Mouse (Mus musculus) retina, postnatal 1 day (tissue): ENCODE measurements at regions not wholly inside any gene's neighbourhood (a gene's known extent, or its start where the extent isn't known, plus 50 kb on each side); places are given as distances from the start of the nearest gene placed in this dataset.

Source experiments
- DNase-seq: peaks from one replicate; pipeline ENCODE4 v3.0.0-alpha.2; 2012

DNA sequence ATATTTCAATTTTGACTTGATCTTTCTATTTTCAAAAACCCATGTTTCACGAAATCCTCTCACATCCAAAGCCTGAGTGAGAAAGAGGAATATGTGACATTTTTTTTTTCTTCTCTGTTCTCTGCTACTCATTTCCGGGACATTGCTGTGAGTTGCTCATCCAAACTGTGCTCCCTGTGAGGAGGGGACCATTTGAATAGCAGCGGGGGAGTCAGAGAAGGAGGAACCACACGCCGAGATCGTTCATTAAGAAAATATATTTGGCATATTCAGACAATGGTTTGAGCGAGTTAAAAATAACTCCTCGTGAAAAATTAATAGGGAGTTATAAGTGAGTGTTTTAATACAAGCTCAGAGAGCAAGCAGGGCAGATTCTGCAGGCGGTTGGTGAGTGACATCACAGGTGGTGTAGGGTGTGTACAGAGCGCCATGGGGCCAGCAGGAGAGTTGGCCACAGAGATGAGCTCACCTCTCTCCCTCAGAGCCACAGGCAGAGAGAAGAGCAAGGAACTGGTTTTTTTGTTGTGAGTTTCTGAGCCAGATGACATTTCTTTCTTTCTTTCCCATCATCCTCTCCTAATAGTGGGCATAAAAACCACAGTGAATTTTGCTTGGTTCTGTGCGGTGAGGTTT, 54.4 kb upstream of the Calcoco1 start:
- DNase-seq, result no peak

DNA sequence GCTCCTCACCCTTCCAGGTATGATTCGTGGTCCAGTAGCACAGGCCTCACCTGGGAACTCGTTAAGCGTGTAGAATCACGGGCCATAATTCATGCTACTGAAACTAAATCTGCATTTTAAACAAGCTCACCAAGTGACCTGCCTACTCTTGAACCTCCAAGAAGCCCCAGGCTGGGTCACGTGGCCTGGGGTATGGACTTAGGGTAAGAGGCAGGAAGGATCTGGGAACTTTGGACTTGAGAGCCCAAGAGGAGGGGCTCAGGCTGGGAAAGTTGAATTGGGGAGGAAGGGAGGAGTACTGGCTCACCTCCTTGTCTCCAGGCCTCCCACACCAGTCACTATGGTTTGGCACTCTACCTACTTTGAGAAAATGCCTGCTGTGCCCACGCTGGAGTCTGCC, 58.6 kb upstream of the Calcoco1 start:
- DNase-seq, result no peak

DNA sequence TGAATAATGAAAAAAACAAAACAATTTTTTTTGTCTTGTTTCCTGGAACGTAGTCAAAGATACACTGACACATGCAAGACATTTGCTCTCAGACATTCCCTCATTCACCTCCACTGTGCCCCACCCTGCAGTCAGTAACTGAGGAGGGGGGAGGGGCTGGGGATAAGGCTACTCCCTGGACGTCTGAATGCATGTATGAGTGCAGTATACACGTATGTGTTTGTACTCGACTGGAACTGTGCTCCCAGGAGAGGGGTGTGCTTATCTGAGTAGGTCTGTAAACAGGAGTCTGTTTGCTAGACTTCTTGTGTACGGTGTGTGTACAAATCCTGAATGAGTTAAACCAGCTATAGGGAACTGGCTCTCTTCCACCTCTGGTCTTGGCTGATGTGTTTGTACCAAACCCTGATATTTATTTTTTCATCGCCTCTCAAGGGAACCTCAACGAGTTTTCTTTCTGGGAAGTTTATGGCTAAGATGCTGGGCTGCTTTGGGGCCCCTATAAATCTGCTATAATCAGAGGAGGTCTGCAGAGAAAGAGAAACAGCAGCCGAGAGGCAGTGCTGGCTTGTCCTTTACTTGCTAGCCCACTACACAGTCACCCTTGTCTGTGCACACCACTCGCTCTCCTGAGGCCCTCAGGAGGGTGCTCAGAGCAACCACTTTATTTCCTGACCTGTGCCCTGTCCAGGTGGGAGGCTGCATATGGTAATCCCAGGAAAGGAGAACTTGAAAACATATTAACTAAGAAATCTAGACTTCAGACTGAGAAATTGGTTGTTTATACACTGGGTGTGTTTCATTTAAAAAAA, 61.2 kb upstream of the Calcoco1 start:
- DNase-seq, result no peak

DNA sequence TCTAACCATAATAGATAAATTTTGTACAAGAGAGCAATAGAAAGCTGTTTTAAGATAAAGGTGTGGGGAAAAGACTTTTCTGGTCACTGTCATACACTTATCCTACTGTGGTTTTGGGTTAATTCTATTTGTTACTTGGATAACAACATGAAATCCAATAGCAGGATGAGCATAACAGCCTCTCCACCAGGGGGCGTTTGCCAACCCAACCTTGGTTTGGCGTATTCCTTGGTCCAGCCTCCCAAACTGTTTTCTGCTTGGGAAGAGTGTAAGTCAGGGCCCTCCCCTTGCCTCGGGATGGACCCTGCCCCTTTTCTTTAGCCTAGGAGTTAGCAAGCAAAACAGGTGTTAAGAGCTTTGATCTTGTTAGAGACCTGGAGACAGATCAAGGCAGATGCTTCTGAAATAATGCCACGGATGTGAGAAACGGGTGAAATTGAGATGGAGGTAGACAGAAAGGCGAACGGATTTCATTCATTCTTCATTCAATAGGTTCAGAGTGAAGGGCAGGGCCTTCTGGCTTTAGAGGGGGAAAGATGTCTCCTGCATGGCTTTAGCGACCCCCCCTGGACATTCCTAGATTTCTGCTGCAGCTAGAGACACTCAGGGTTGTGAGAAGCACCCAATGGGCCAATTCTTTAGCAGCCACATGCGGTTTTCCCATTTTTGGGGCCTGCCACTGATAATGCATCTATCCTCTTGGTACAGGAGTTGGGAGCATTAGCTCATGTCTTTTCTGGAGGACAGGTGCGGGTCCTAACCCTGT, 63.3 kb upstream of the Calcoco1 start:
- DNase-seq, result peak; percentile 75

DNA sequence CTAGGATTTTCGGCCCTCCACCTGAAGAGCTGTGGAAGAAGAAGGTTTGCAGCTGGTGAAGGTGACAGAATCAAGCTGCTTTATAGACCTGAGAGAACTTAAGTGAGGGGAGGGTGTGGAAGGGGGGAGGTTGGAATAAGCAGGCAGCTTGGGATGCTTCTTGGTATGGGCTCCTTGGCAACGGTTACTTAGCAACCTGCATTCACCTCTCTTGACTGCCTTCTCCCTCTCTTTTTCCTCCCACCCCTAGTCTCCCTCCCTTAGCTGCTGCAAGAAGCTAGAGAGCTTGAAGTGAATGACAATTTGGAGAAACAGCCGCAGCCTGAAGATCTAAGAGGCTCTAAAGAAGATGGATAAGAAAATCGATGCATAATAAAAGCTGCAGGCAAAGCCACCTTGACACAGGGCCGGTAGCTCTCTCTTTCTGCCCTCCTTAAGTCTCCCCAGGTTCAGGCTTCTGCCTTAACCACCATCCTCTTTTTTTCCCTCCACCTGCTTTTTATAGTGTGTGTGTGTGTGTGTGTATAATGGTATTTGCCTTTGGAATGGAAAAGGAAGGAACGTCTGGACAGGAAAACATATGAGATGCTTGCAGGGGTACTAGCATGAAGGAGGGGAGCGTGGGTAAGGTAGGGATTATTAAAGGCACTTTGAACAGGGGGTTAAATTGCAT, 67.0 kb upstream of the Calcoco1 start:
- peak; percentile 69 for DNase-seq

GRCm38 (mm10) chr15:102797020-102797618, 75.1 kb upstream of the Calcoco1 start:
- DNase-seq, result no peak

DNA sequence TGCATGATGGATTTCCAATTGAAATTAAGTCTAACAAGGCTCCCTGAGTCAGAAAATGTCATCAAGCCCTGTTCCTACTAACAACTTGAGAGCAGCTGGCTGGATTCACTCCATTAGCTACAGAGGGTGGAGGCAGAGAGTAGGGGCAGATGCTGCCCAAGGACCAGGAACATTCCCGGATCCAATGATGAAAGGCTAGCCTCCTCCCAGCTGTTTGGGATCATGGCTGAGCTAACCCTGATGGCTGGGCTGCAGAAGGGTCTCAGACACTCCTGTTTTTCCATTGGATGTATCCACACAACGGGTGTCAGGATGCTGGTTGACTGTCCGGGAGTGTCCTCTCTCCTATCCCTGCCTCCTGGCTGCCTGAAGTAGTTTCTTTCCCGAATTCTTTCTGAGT, 78.1 kb upstream of the Calcoco1 start:
- no peak for DNase-seq

DNA sequence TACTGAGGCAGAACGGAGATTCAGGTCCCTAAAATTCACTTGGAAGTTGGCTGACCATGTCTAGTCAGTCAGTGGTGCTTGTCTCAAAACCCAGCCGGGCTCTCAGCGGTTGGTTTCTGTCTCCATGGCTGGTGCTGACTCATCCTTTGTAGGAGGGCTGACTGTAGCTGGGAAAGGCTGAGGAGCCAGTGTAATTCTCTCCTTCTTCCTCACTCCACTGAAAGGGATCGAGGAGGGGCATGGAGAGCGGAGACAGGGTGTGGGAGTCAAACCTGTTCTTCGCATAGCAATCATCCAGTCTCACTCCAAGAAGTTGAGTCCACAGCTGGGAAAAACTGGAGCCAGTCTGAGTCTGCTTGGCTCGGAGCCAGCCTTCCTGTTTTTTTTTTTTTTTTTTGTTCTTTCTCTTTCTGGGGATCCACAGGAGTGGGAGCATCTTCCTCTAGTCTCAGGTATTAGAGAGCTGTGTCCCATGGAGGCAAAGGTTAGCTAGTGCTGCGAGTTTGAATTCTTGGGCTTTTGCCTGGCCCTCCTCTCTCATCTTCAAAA, 80.4 kb upstream of the Calcoco1 start:
- DNase-seq, result no peak

DNA sequence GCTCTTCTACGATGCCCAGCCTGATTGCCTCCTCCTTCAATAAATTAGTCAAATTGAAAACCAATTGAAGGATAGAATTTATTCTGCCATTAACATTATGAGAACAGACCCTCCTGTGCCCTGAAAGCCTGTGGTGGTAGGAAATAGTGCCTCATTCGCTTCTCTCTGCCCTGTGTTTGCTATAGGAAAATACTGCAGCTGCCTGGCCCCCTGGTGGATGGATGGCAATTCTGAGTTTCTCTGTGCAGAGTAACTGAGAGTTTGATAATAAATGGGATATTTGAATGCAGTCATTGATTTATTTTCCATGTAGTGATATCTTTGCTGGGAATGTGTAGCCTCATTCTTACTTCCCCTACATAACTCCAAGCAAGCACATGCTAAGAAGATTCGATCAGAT, 85.4 kb upstream of the Calcoco1 start:
- peak; percentile 31 for DNase-seq

DNA sequence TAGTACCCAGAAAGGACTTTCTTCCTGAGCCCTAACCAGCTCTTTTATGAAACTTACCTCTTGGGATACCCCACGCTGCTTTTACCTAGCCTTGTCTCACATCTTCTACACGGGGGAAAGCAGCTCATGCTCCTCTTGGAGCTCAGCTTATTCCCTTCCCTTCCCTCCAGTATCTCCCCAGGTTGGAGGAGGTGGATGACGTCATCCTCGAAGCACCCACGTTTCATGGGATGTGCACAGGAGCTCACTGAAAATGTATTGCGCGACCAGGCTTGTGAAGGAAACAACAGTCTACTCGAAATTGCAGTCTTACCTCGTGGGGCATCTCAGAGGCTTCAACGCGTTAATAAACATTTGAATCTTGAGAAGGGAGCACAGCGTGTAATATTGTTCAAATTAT, 97.2 kb upstream of the Calcoco1 start:
- DNase-seq, result no peak

DNA sequence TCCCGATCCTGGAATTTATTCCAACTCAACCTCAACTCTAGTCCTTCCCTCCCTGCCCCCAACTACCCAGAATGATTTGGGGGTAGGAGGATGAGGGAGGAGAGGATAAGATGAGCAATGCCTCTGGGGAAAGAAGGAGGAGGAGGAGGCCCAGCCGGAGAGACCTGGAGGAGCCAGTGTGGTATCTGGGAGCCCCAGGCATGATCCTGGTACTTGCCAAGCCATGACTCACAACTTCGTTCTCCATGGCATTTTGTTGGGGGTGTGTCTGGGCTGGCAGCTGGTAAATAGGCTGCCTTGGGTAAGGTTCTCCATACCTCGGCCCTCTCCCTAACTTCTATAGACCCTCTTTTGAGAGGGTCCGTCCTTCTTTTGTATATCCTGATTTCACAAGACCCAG, 81.2 kb upstream of the Hoxc13 start:
- DNase-seq, result no peak

DNA sequence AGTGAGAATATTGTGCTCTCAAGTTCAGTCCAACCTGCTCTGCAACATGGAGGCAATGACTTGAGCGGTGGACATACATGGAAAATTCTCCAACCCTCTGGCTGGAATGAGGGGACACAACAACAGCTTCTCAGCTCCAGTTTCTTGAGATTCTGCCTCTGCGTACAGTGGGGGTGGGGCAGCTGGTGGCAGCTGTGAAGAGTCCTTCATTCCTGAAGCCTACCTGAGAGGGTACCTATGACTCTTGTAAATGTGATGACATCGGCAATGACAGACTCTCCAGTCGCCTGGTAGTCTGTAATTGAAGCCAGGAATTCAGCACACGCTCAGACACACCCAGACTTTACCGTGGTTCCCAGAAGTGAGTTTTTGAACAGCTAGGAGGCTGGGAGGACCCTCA, 58.5 kb upstream of the Hoxc13 start:
- DNase-seq, result no peak

- no peak for DNase-seq
These were observed 54.1 kb upstream of the Hoxc13 start for GRCm38 (mm10) chr15:102866788-102867187.
